Mouse (Mus musculus) MEL (cell line): ENCODE data around the gene Mad2l1bp. TPM values are rescaled to one million over a fixed set of nuclear protein-coding genes. Genes with fewer than 3 reads are reported as not detected.
A peak's percentile ranks its signal among the peaks of the same experiment; 100 is the strongest.

Experiments used
- DNase-seq: peaks from one replicate; pipeline ENCODE4 v3.0.0; 2011; ENCODE audit warnings: low read depth, low spot score
- H3K27ac ChIP-seq: 2 replicates; pipeline ENCODE4 v1.5.1; 2012; ENCODE audit warnings: low read depth, mild to moderate bottlenecking, control low read depth, low read length, moderate library complexity; ENCODE audit not compliant: control insufficient read depth
- H3K27me3 ChIP-seq, 2 experiments: fragments of 150-350 bp in 1 of 2; sonication (generic) in 1 of 2; 2 replicates each; pipeline ENCODE4 v1.6.1; 2012; ENCODE audit warnings: low read length in 2 of 2, mild to moderate bottlenecking in 2 of 2, improper control_type of control experiment in 1 of 2, moderate library complexity in 1 of 2; ENCODE audit not compliant: insufficient read depth in 2 of 2, control insufficient read depth in 1 of 2
- H3K36me3 ChIP-seq, 2 experiments: 2 replicates each; pipeline ENCODE4 v1.6.1; 2012 to 2014; ENCODE audit warnings: low read length in 2 of 2, improper control_type of control experiment in 1 of 2, inconsistent platforms in 1 of 2, mild to moderate bottlenecking in 1 of 2; ENCODE audit not compliant: insufficient read depth in 2 of 2, control insufficient read depth in 1 of 2
- H3K4me1 ChIP-seq, 2 experiments: fragments of 150-350 bp in 1 of 2; sonication (generic) in 1 of 2; 2 replicates each; pipeline ENCODE4 v1.6.1; 2012; ENCODE audit warnings: low read length in 2 of 2, improper control_type of control experiment in 1 of 2, mild to moderate bottlenecking in 1 of 2; ENCODE audit not compliant: insufficient read depth in 2 of 2, control insufficient read depth in 1 of 2
- H3K4me3 ChIP-seq, 2 experiments: fragments of 150-350 bp in 1 of 2; sonication (generic) in 1 of 2; 2 replicates each; pipeline ENCODE4 v1.5.1; 2012; ENCODE audit warnings: low read depth in 2 of 2, low read length in 2 of 2, mild to moderate bottlenecking in 2 of 2, moderate library complexity in 2 of 2, control low read depth in 1 of 2, improper control_type of control experiment in 1 of 2; ENCODE audit not compliant: control insufficient read depth in 1 of 2, insufficient read depth in 1 of 2
- H3K79me2 ChIP-seq: 2 replicates; pipeline ENCODE4 v1.6.1; 2012; ENCODE audit warnings: mild to moderate bottlenecking, low read length, moderate library complexity; ENCODE audit not compliant: control insufficient read depth, poor library complexity, insufficient read depth
- H3K9ac ChIP-seq: 2 replicates; pipeline ENCODE4 v1.6.1; 2012; ENCODE audit warnings: low read depth, mild to moderate bottlenecking, control low read depth, low read length, moderate library complexity; ENCODE audit not compliant: control insufficient read depth, poor library complexity, severe bottlenecking
- H3K9me3 ChIP-seq: fragments of 150-350 bp; sonication (generic); replicated peaks from 2 replicates; pipeline ENCODE4 v1.6.1; 2012; ENCODE audit warnings: mild to moderate bottlenecking, low read length, improper control_type of control experiment, moderate library complexity; ENCODE audit not compliant: insufficient read depth
- CHD2 ChIP-seq: IDR thresholded peaks from 2 replicates; pipeline ENCODE4 v1.6.1; 2011; ENCODE audit warnings: low read length, improper control_type of control experiment
- CTCF ChIP-seq, 3 experiments: IDR thresholded peaks in 2 of 3; conservative IDR thresholded peaks in 1 of 3; 2 replicates each; pipeline ENCODE4 v1.5.1; 2011 to 2012; ENCODE audit warnings: low read length in 3 of 3, low read depth in 2 of 3, mild to moderate bottlenecking in 2 of 3, improper control_type of control experiment in 1 of 3, inconsistent platforms in 1 of 3, mixed read lengths in 1 of 3, moderate library complexity in 1 of 3; ENCODE audit not compliant: control insufficient read depth in 1 of 3, insufficient read depth in 1 of 3, poor library complexity in 1 of 3, severe bottlenecking in 1 of 3
- EP300 ChIP-seq, 2 experiments: IDR thresholded peaks; 2 replicates each; pipeline ENCODE4 v1.6.1; 2011; ENCODE audit warnings: improper control_type of control experiment in 2 of 2, low read length in 2 of 2, low read depth in 1 of 2, mild to moderate bottlenecking in 1 of 2
- ETS1 ChIP-seq: IDR thresholded peaks from 2 replicates; pipeline ENCODE4 v1.6.1; 2012; ENCODE audit warnings: low read depth, mild to moderate bottlenecking, inconsistent platforms, low read length, improper control_type of control experiment, moderate library complexity
- GABPA ChIP-seq: IDR thresholded peaks from 2 replicates; pipeline ENCODE4 v1.6.1; 2012; ENCODE audit warnings: low read depth, mild to moderate bottlenecking, inconsistent platforms, low read length, improper control_type of control experiment, moderate library complexity
- GATA1 ChIP-seq: IDR thresholded peaks from 2 replicates; pipeline ENCODE4 v1.6.1; 2011; ENCODE audit warnings: low read depth, low read length, improper control_type of control experiment
- HCFC1 ChIP-seq: IDR thresholded peaks from 2 replicates; pipeline ENCODE4 v1.6.1; 2012; ENCODE audit warnings: low read depth, mild to moderate bottlenecking, inconsistent platforms, low read length, improper control_type of control experiment, moderate library complexity
- JUND ChIP-seq: IDR thresholded peaks from 2 replicates; pipeline ENCODE4 v1.6.1; 2011; ENCODE audit warnings: low read depth, mild to moderate bottlenecking, improper control_type of control experiment, low read length
- MAX ChIP-seq: IDR thresholded peaks from 2 replicates; pipeline ENCODE4 v1.6.1; 2011; ENCODE audit warnings: low read length, improper control_type of control experiment
- MAZ ChIP-seq: IDR thresholded peaks from 2 replicates; pipeline ENCODE4 v1.6.1; 2012; ENCODE audit warnings: low read depth, mild to moderate bottlenecking, inconsistent platforms, low read length, improper control_type of control experiment
- MXI1 ChIP-seq: IDR thresholded peaks from 2 replicates; pipeline ENCODE4 v1.6.1; 2011; ENCODE audit warnings: mild to moderate bottlenecking, low read depth, low read length, improper control_type of control experiment
- MYB ChIP-seq: IDR thresholded peaks from 2 replicates; pipeline ENCODE4 v1.6.1; 2011; ENCODE audit warnings: mild to moderate bottlenecking, low read depth, low read length, improper control_type of control experiment
- NELFE ChIP-seq: IDR thresholded peaks from 2 replicates; pipeline ENCODE4 v1.6.1; 2011; ENCODE audit warnings: low read depth, low read length, improper control_type of control experiment
- NRF1 ChIP-seq: IDR thresholded peaks from 2 replicates; pipeline ENCODE4 v1.6.1; 2014; ENCODE audit warnings: low read depth, mild to moderate bottlenecking, inconsistent platforms, low read length, improper control_type of control experiment, moderate library complexity; ENCODE audit not compliant: poor library complexity, insufficient read depth, severe bottlenecking
- POLR2A ChIP-seq, 2 experiments: IDR thresholded peaks; 2 replicates each; pipeline ENCODE4 v1.6.1; 2011 to 2012; ENCODE audit warnings: low read length in 2 of 2, mild to moderate bottlenecking in 2 of 2, control low read depth in 1 of 2, improper control_type of control experiment in 1 of 2, low read depth in 1 of 2, moderate library complexity in 1 of 2; ENCODE audit not compliant: control insufficient read depth in 1 of 2, insufficient read depth in 1 of 2, poor library complexity in 1 of 2
- POLR2AphosphoS2 ChIP-seq: IDR thresholded peaks from 2 replicates; pipeline ENCODE4 v1.6.1; 2011; ENCODE audit warnings: low read length, improper control_type of control experiment
- RCOR1 ChIP-seq: IDR thresholded peaks from 2 replicates; pipeline ENCODE4 v1.6.1; 2012; ENCODE audit warnings: low read depth, mild to moderate bottlenecking, inconsistent platforms, low read length, improper control_type of control experiment
- TCF12 ChIP-seq: IDR thresholded peaks from 2 replicates; pipeline ENCODE4 v1.6.1; 2014; ENCODE audit warnings: low read depth, mild to moderate bottlenecking, inconsistent platforms, low read length, improper control_type of control experiment, moderate library complexity
- UBTF ChIP-seq: IDR thresholded peaks from 2 replicates; pipeline ENCODE4 v1.6.1; 2012; ENCODE audit warnings: low read depth, mild to moderate bottlenecking, inconsistent platforms, low read length, improper control_type of control experiment, moderate library complexity, borderline replicate concordance; ENCODE audit not compliant: insufficient read depth
- ZNF384 ChIP-seq: IDR thresholded peaks from 2 replicates; pipeline ENCODE4 v1.6.1; 2012; ENCODE audit warnings: low read depth, mild to moderate bottlenecking, inconsistent platforms, low read length, improper control_type of control experiment
- polyA plus RNA-seq, 2 experiments: library from polyadenylated mRNA; stranded (reverse) in 1 of 2; unstranded in 1 of 2; fragments of >175 nt in 1 of 2; fragments of >200 nt in 1 of 2; gene quantifications; 2 replicates each; pipeline versions ENCODE4 v1.2.1 to v1.2.4; 2012; ENCODE audit warnings: low replicate concordance in 2 of 2, low read depth in 1 of 2; ENCODE audit not compliant: insufficient read length in 2 of 2, insufficient read depth in 1 of 2, missing spikeins in 1 of 2
- total RNA-seq: library from RNA; depleted of rRNA; stranded (reverse); fragments of 300-350 nt; gene quantifications from 2 replicates; pipeline ENCODE4 v1.2.3, GENCODE M21; 2012

The Mad2l1bp gene
- total and polyA plus RNA-seq, 3 experiments: 14.1 to 23.1 TPM; not detected in 1

GRCm38 (mm10) chr17:46159236-46159635 is 5.9 kb upstream of the Mad2l1bp start (continued):
- TF ChIP-seq NRF1 (no peak), POLR2AphosphoS2 (no peak), EP300 (IDR thresholded peaks at IDR 0.05; ENCODE audit: low read depth in 1 of 2, low read length in 2 of 2) (peak; percentile 92), GATA1 (peak; percentile 94), POLR2A (IDR thresholded peaks at IDR 0.05; ENCODE audit: control insufficient read depth in 1 of 2, insufficient read depth in 1 of 2, low read depth in 1 of 2, low read length in 2 of 2, poor library complexity in 1 of 2) (no peak), MXI1 (0 out of 2 replicates have a peak, but pooled peaks have one; percentile 29)

DNA sequence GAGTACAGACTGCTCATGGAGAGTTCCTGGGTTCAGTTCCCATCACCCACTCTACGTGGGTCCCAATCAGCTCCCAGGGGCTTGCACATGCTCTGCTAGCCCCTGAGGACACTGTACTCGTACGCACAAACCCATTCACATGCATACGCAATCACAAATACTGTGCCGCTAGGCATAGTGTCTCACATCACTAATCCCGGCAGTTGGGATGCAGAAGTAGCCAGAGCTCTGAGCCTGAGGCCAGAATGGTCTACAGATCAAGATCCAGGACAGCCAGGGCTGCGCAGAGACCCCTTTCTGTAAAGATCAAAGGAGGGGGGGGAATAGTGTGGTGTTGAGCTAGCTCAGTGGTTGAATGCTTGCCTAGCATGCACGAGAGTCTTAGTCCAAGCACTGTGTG is 3.8 kb upstream of the Mad2l1bp start:
- DNase-seq: no peak
- Histone ChIP-seq H3K4me1 (peaks cover 7 to 32% of the 10 kb centered on the region in 2 experiments), H3K9me3 (no peaks in the 10 kb centered on the region), H3K27me3 (no peaks in the 10 kb centered on the region), H3K27ac (no peak overlapping the region), H3K9ac (no peak overlapping the region), H3K4me3 (no peak overlapping the region), H3K79me2 (peaks cover 17% of the 10 kb centered on the region), H3K36me3 (peaks cover 0 to 21% of the 10 kb centered on the region in 2 experiments; a peak in 2 of 4 replicates)
- no peak for TF ChIP-seq RCOR1
- no peak for TF ChIP-seq HCFC1
- no peak for TF ChIP-seq MYB
- no peak for TF ChIP-seq CTCF (IDR thresholded peaks at IDR 0.05 in 2 of 3, conservative IDR thresholded peaks at IDR 0.05 in 1 of 3; ENCODE audit: control insufficient read depth in 1 of 3, insufficient read depth in 1 of 3, low read depth in 2 of 3, low read length in 3 of 3, poor library complexity in 1 of 3, severe bottlenecking in 1 of 3)
- no peak for TF ChIP-seq GABPA
- TF ChIP-seq JUND: no peak
- no peak for TF ChIP-seq UBTF
- no peak for TF ChIP-seq NELFE
- TF ChIP-seq MAX: no peak
- TF ChIP-seq POLR2A (IDR thresholded peaks at IDR 0.05; ENCODE audit: control insufficient read depth in 1 of 2, insufficient read depth in 1 of 2, low read depth in 1 of 2, low read length in 2 of 2, poor library complexity in 1 of 2): no peak
- TF ChIP-seq MXI1: no peak
- TF ChIP-seq TCF12: no peak
- TF ChIP-seq ZNF384: no peak
- TF ChIP-seq GATA1: no peak
- no peak for TF ChIP-seq MAZ
- TF ChIP-seq POLR2AphosphoS2: no peak

DNA sequence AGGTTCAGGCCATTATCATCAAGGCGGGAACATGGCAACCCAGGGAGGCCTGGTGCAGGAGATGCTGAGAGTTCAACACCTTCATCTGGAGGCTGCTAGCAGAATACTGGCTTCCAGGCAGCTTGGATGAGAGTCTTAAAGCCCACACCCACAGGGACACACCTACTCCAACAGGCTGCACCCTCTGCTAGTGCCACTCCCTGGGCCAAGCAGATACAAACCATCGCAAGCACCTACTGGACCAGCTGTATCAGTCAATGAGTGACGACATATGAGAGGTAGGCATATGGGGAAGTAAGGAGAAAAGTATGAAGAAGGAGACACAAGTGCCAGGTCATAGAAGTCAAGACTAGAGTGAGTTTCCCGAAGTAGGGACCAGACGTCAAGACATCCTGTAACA is 3.3 kb upstream of the Mad2l1bp start:
- DNase-seq: peak; percentile 58
- H3K4me3 ChIP-seq: no peak overlapping the region
- TF ChIP-seq HCFC1 (no peak), CHD2 (no peak), GABPA (no peak), ETS1 (peak; percentile 53)

More for the DNA sequence above, 3.3 kb upstream of the Mad2l1bp start:
- H3K27me3 ChIP-seq: no peaks in the 10 kb centered on the region
- H3K9me3 ChIP-seq: no peaks in the 10 kb centered on the region
- no peak overlapping the region for H3K27ac ChIP-seq
- no peak overlapping the region for H3K9ac ChIP-seq
- H3K79me2 ChIP-seq: peaks cover 20% of the 10 kb centered on the region
- peaks cover 5 to 28% of the 10 kb centered on the region in 2 experiments for H3K4me1 ChIP-seq
- peaks cover 0 to 18% of the 10 kb centered on the region in 2 experiments; a peak in 2 of 4 replicates for H3K36me3 ChIP-seq
